Comparison of ENCODE assay signal across 33 mouse cellular contexts in the genomic region with DNA sequence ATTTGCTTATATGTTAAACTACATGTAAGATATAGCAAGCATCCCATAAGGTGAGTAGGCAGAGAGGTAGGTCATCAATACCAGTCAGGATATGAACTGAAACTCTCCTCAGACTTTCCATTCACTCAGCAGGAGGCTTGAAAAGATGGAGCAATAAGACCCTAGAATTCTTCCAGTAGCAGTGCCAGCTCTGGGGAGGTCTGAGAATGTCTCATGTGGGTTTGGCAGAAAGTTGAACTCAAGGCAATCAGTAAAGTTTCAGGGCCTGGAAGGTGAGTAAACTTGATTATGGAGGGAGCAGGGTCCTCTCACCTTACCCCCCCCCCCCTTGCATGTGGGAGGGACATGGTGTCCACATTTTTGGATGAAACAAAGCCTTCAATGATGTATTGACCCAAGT.
"Had no signal": no experiment of that assay in that cellular context is flagged by ENCODE, and none has a peak within 500 bp of the region (broad histone marks: within the 10 kb centered on the region; RNA-seq: fewer than 3 reads in every experiment).

No protein-coding gene starts in this region.

- ATAC-seq: hindbrain, embryonic 16.5 days; hindbrain, postnatal 0 days; inflammation-experienced regulatory T-cells, adult 6 months; intestine, embryonic 15.5 days; intestine, embryonic 16.5 days; intestine, postnatal 0 days had no signal

- H3K27ac ChIP-seq: heart, embryonic 13.5 days; heart, embryonic 15.5 days; hindbrain, embryonic 10.5 days; hindbrain, embryonic 12.5 days; hindbrain, embryonic 13.5 days; hindbrain, embryonic 14.5 days; hindbrain, embryonic 15.5 days; hindbrain, postnatal 0 days; intestine, embryonic 15.5 days; layer of hippocampus, adult 2 months; left cerebral cortex, adult 2 months had no signal

- H3K9ac ChIP-seq: heart, embryonic 12.5 days; heart, embryonic 13.5 days; heart, embryonic 15.5 days; hindbrain, embryonic 12.5 days; hindbrain, embryonic 13.5 days; hindbrain, embryonic 14.5 days; hindbrain, embryonic 15.5 days; intestine, embryonic 15.5 days; kidney, embryonic 15.5 days had no signal

- H3K4me3 ChIP-seq: heart, embryonic 12.5 days; heart, embryonic 13.5 days; heart, embryonic 15.5 days; hindbrain, embryonic 10.5 days; hindbrain, embryonic 12.5 days; hindbrain, embryonic 13.5 days; hindbrain, embryonic 15.5 days; intestine, embryonic 15.5 days; kidney, embryonic 15.5 days; layer of hippocampus, adult 2 months; left cerebral cortex, adult 2 months had no signal

- H3K36me3 ChIP-seq: heart, embryonic 12.5 days; heart, embryonic 13.5 days; heart, embryonic 15.5 days; hindbrain, embryonic 10.5 days; hindbrain, embryonic 12.5 days; hindbrain, embryonic 13.5 days; hindbrain, embryonic 15.5 days; intestine, embryonic 15.5 days; kidney, embryonic 15.5 days had no signal

- H3K27me3 ChIP-seq: heart, embryonic 12.5 days; heart, embryonic 13.5 days; heart, embryonic 15.5 days; hindbrain, embryonic 12.5 days; hindbrain, embryonic 13.5 days; hindbrain, embryonic 15.5 days; intestine, embryonic 15.5 days; kidney, embryonic 15.5 days had no signal

- H3K9me3 ChIP-seq: heart, embryonic 12.5 days; heart, embryonic 13.5 days; heart, embryonic 15.5 days; hindbrain, embryonic 10.5 days; hindbrain, embryonic 12.5 days; hindbrain, embryonic 13.5 days; hindbrain, embryonic 15.5 days; intestine, embryonic 15.5 days; kidney, embryonic 15.5 days had no signal

- H3K4me1 ChIP-seq: heart, embryonic 15.5 days; hindbrain, embryonic 12.5 days; hindbrain, embryonic 13.5 days; hindbrain, embryonic 15.5 days; intestine, embryonic 15.5 days had no signal

- H3K4me2 ChIP-seq: heart, embryonic 12.5 days; heart, embryonic 13.5 days; heart, embryonic 15.5 days; hindbrain, embryonic 12.5 days; hindbrain, embryonic 13.5 days; hindbrain, embryonic 14.5 days; hindbrain, embryonic 15.5 days; intestine, embryonic 15.5 days; kidney, embryonic 15.5 days had no signal

- DNase-seq: heart, postnatal 10 days; heart, postnatal 14 days; heart, postnatal 36 days; heart, postnatal 4 days; kidney, adult 11 months; kidney, adult 18-20 months; kidney, adult 2 months; kidney, adult 8-10 months; kidney, adult 9 months; kidney, postnatal 10 days; kidney, postnatal 14 days; kidney, postnatal 25 days; kidney, postnatal 36 days; kidney, postnatal 4 days; layer of hippocampus, adult 9-11 months; layer of hippocampus, postnatal 36 days had no signal
